Mouse (Mus musculus) lung, postnatal 14 days (tissue): ENCODE measurements at regions not wholly inside any gene's neighbourhood (a gene's known extent, or its start where the extent isn't known, plus 50 kb on each side); places are given as distances from the start of the nearest gene placed in this dataset.

ENCODE experiments used
- DNase-seq: peaks from one replicate; pipeline ENCODE4 v3.0.0; 2021

GRCm38 (mm10) chr1:30540088-30540698, 333.5 kb downstream of the Phf3 start:
- no peak for DNase-seq

DNA sequence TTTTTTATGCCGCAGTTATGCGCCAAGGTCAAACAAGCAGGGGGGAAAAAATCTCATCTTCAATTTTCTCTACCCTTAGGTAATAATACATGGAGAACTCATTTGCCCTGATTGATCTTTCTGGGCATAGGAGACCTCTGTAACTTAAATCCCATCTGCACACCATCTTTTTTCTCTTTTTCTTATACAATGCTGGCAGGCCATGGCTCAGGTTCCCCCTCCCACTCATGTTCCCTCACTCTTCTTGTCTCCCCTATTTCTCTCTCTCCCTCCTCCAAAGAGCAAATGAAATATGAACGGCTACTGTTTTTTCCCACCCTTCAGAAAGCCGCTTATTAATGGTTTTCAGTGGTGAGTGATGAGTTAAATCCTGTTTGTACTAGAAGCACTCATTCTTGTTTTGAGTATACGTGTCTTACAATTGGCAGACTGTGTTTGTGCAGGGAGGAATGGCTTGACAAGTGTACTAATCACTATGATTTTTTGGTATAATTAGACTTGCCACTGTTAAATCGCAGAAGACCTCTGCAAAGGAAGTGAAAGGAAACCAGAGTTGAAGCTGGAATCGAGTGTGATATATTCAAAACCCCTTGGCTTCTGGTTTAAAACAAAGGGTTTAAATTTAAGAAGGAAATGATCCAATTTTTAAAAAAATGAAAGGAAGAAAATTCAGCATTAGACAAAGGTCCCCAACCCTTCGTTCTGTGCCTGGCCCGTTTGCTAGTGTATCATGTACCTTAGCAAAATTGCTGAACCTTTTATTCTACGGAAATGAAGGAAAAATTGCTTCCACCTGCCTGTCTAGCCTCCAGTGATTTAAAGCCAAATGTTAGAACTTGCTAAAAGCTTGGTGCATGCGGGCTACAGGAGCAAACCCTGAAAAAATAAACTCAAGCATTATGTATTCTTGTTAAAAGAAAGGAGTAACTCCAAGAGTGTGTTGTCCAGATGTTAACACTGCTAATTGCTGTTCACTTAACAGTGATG, 336.4 kb downstream of the Phf3 start:
- no peak for DNase-seq

DNA sequence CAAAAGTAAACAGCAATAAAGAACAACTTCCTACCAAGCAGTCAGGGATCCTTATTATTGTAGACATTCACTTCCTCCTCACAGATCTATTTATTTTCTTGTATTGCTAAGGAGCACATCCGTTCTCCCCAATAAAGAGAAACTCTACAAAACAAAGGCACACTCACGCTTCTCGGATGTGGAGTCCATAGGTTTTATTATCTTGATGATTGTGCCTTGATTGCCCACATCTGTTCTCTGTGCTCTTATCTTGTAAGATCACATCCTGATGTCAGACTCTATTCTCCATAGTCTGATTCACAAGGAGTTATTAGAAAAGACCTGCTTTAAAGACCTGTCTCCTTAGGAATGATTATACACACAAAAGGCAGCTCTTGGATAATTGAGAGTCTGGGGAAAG, 356.4 kb downstream of the Phf3 start:
- DNase-seq, result no peak

DNA sequence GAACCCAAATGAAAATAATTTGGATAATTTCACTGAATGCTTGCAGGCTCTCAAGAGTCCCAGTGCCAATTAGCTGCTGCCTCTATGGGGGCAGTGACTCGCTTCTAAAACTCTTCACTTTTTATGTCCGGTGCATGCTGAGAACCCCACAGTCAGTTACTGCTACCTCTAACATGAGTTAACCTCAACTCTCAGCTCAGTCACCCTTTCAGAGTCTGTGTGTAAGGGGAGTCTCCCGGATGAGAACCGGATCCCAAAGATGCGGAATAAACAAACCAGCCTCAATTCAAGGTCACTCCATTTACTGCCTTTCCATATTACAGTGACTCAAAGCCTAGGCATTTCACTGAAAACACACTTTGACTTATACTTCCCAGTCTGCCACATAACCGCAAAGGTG, 357.9 kb downstream of the Phf3 start:
- no peak for DNase-seq

GRCm38 (mm10) chr1:30503224-30503623, 370.5 kb downstream of the Phf3 start:
- no peak for DNase-seq

GRCm38 (mm10) chr1:30460295-30460958, 413.3 kb downstream of the Phf3 start:
- DNase-seq, result no peak

- DNase-seq, result no peak
Measured at GRCm38 (mm10) chr1:30437964-30438363, 435.8 kb downstream of the Phf3 start.

DNA sequence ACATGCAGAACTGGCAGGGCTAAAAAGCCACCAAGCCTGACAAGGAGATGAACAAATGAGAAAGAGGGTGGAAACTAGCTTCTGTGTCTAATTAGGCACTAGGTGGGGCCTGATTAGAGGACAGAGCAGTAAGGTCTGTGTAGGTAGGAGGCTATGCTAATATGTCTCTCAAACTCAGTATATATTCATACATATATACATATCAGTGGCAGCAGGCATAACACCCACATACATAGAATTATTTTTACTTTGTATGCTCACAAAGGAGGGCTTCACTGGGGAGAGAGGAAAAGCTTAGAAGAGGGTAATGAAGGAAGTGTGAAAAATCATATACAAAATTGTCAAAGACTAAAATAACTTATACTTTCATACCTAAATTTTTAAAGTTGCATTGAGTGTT, 457.1 kb downstream of the Phf3 start:
- DNase-seq, result no peak

GRCm38 (mm10) chr1:30414881-30415439, 458.8 kb downstream of the Phf3 start:
- DNase-seq, result no peak
